Mouse (Mus musculus) neural tube, embryonic 13.5 days (tissue): ENCODE measurements at regions not wholly inside any gene's neighbourhood (a gene's known extent, or its start where the extent isn't known, plus 50 kb on each side); places are given as distances from the start of the nearest gene placed in this dataset.
A peak's percentile ranks its signal among the peaks of the same experiment; 100 is the strongest.

Experiments used
- ATAC-seq: fragments of 200-750 bp; cut with Nextera tagmentation; 2 replicates; pipeline ENCODE4 v1.8.0; 2017; ENCODE audit warnings: low read depth, mild to moderate bottlenecking, moderate TSS enrichment, moderate library complexity
- H3K27ac ChIP-seq: fragments of 300-500 bp; sonication (generic); replicated peaks from 2 replicates; pipeline ENCODE4 v1.5.1; 2015; ENCODE audit warnings: moderate library complexity, mild to moderate bottlenecking, inconsistent platforms
- H3K27me3 ChIP-seq: fragments of 300-500 bp; sonication (generic); 2 replicates; pipeline ENCODE4 v1.6.1; 2015; ENCODE audit warnings: mild to moderate bottlenecking, inconsistent platforms
- H3K36me3 ChIP-seq: fragments of 300-500 bp; sonication (generic); 2 replicates; pipeline ENCODE4 v1.6.1; 2015; ENCODE audit warnings: mild to moderate bottlenecking, inconsistent platforms
- H3K4me1 ChIP-seq: fragments of 300-500 bp; sonication (generic); replicated peaks from 2 replicates; pipeline ENCODE4 v1.6.1; 2015; ENCODE audit warnings: inconsistent platforms
- H3K4me2 ChIP-seq: fragments of 300-500 bp; sonication (generic); 2 replicates; pipeline ENCODE4 v1.6.1; 2015; ENCODE audit warnings: inconsistent platforms, mild to moderate bottlenecking, moderate library complexity
- H3K4me3 ChIP-seq: fragments of 300-500 bp; sonication (generic); 2 replicates; pipeline ENCODE4 v1.5.1; 2015; ENCODE audit warnings: mild to moderate bottlenecking, inconsistent platforms
- H3K9ac ChIP-seq: fragments of 300-500 bp; sonication (generic); 2 replicates; pipeline ENCODE4 v1.6.1; 2015; ENCODE audit warnings: moderate library complexity, mild to moderate bottlenecking, inconsistent platforms
- H3K9me3 ChIP-seq: fragments of 300-500 bp; sonication (generic); 2 replicates; pipeline ENCODE4 v1.6.1; 2016; ENCODE audit warnings: inconsistent platforms
- WGBS: fragments of 180-500 bp; shearing (Covaris S2); methylation state at CpG from one replicate; pipeline ENCODE4 v1.1.7; 2015; 5-methylcytosine and 5-hydroxymethylcytosine counted together

DNA sequence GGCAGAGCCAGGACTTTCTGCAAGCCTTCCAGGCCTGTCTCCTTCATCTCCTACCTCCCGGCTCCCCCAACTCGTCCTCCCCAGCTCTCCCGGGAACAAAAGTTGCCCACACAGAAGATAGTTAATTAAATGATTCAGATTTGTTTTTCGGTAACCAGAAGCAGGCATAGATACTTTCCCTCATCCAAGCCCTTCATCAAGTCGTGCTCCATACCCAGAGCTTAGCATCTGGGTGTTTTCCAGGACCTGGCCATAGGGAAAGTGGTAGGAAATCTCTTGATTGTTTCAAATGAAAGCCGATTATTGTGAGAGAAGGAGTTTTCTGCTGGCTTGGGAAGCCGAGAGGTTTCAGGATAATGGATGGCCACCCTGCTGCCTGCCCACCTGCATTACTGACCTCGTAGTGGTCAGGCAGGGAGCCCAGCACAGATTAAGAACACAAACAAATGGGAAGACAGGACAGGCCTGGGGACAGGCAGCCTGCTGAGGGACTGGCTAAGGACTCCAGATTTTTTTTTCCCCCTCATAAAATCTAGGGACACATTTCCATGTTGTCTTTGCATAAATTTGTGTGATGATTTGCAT is 142.2 kb upstream of the Cadm1 start:
- WGBS: 50% methylated on average over 8 of the region's 8 CpGs

DNA sequence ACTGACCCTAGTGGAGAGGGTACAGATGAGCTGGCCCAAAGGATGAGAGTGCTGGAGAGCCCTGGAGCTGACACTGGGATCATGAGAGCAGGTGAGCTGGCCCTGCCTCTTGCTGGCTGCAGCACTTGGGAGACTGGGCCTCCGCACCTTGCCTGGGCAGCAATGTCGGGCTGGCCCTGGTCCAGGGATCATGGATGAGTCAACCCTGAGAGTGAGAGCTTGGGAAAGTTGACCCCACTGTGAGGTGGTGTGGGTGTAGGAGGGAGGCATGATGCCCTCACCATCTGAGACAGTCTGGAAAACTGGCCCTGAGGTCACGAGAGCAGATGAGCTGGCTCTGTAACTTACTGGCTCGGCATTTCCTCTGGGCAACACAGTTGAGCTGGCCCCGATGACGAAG is 140.1 kb upstream of the Cadm1 start:
- no peak overlapping the region for H3K9ac ChIP-seq
- no peak overlapping the region for H3K4me3 ChIP-seq
- peaks cover 5% of the 10 kb centered on the region; the same call in 1 of the 2 replicates for H3K27me3 ChIP-seq
- WGBS: 94% methylated on average over 6 of the region's 6 CpGs
- H3K4me1 ChIP-seq: peaks cover 30% of the 10 kb centered on the region
- H3K9me3 ChIP-seq: no peaks in the 10 kb centered on the region
- ATAC-seq: no peak
- H3K4me2 ChIP-seq: no peak overlapping the region
- no peaks in the 10 kb centered on the region for H3K36me3 ChIP-seq
- H3K27ac ChIP-seq: no peak overlapping the region

More for the DNA sequence above, 142.2 kb upstream of the Cadm1 start:
- no peak overlapping the region for H3K27ac ChIP-seq
- no peak overlapping the region for H3K4me2 ChIP-seq
- H3K27me3 ChIP-seq: peaks cover 5% of the 10 kb centered on the region; the same call in 1 of the 2 replicates
- no peaks in the 10 kb centered on the region for H3K9me3 ChIP-seq
- H3K36me3 ChIP-seq: no peaks in the 10 kb centered on the region
- peaks cover 43% of the 10 kb centered on the region for H3K4me1 ChIP-seq
- no peak overlapping the region for H3K4me3 ChIP-seq
- ATAC-seq: no peak
- H3K9ac ChIP-seq: no peak overlapping the region

DNA sequence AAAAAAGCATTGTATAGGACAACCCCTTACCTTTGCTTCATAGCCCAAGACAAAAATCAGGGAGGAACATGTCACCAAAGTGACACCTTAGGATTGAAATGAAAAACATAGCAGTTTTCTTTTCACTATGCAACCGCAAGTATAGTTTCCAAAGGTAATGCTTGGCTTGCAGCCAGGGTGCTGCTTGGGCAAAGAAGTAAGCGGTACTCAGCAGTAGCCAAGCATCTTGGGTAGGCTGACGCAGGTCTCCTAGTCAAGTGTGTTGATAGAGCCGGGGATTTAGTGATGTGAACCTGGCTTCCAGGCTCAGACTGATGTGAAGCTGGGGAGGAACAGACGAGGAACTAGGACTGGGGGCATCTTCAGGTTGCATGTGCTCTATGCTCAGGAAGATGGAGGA is 138.3 kb upstream of the Cadm1 start:
- Histone ChIP-seq H3K4me1 (peaks cover 14% of the 10 kb centered on the region), H3K36me3 (no peaks in the 10 kb centered on the region), H3K27me3 (peaks cover 5% of the 10 kb centered on the region; the same call in 1 of the 2 replicates), H3K4me2 (no peak overlapping the region), H3K9me3 (no peaks in the 10 kb centered on the region), H3K9ac (no peak overlapping the region), H3K4me3 (no peak overlapping the region), H3K27ac (no peak overlapping the region)
- no peak for ATAC-seq
- 84% methylated on average over 5 of the region's 5 CpGs for WGBS

DNA sequence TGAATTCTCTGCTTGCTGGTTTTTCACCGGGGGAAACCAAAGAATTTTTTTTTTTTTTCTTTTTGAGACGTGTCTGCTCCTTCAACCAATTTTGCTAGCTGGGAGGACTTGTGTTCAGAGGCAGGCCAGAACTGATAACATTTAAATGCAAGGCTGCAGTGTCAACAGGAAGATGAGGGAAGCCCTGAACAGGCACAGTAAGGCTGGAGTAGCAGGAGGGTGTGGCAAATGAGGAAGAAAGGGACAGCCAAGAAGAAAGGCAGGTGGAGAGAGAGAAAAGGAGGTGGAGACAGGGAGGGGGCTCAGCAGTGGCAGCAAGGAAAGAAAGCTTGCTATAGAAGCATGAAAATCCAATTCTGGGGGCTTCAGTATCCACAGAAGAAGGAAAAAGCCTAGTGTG is 130.4 kb upstream of the Cadm1 start:
- 10% methylated on average over 2 of the region's 2 CpGs for WGBS
- Histone ChIP-seq H3K27me3 (peaks cover 31% of the 10 kb centered on the region), H3K4me2 (no peak overlapping the region), H3K4me3 (no peak overlapping the region), H3K9me3 (no peaks in the 10 kb centered on the region), H3K9ac (no peak overlapping the region), H3K27ac (no peak overlapping the region), H3K4me1 (peaks cover 17% of the 10 kb centered on the region), H3K36me3 (no peaks in the 10 kb centered on the region)
- no peak for ATAC-seq

DNA sequence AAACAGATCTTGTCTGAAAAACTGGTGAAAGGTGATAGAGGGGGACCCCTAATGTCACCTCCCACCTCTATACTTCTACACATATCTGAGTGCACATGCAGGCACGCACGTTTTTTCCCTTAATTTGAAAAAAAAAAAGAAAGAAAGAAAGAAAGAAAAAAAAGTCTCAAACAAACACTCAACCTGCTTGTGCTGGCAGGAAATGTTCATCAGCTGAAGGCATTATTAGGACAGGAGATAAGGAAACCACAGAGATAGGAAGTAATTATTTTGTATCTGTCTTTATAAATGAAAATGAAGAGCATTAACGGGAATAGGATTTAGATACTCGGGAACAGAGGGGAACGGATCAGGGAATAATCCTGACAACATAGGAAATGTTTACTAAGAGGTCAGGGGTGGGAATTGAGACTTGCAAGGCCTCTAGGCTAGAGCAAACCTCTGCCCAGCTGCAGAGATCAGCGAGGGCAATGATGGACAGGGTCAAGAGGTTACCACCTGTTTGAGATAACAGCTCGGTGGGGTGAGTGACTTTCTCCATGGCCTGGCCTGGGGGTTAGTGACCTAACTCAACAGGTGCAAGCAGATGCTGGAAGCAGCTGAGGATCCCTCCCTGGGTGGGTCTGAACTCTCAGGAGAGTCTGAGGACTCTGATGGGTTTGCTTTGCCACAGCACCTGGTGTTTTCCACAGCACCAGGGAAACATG is 129.7 kb upstream of the Cadm1 start:
- Histone ChIP-seq H3K36me3 (no peaks in the 10 kb centered on the region), H3K27me3 (peaks cover 31% of the 10 kb centered on the region), H3K4me2 (no peak overlapping the region), H3K4me3 (no peak overlapping the region), H3K9ac (no peak overlapping the region), H3K4me1 (peaks cover 24% of the 10 kb centered on the region), H3K9me3 (no peaks in the 10 kb centered on the region), H3K27ac (no peak overlapping the region)
- 53% methylated on average over 7 of the region's 7 CpGs for WGBS
- no peak for ATAC-seq

DNA sequence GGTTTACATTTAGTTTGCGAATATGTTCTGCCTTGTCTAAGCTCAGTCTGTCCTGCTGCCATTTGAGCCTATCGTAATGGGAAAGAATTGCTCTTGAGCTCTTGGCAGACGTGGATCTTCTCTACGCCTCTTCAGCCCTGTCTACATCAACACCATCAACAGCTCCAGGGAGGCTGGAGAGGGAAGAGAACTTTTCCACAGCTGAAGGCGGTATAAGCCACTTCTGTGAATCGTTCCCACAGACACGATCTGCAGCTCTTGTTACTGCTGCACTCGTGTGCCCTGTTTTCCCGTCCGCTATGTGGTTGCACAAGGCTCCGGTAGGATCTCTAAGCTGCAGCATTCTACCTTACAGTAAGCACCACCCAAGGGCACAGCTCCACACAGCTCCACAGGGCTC is 128.5 kb upstream of the Cadm1 start:
- no peak overlapping the region for H3K9ac ChIP-seq
- H3K36me3 ChIP-seq: no peaks in the 10 kb centered on the region
- no peak overlapping the region for H3K4me2 ChIP-seq
- 90% methylated on average over 11 of the region's 11 CpGs for WGBS
- no peak for ATAC-seq
- no peak overlapping the region for H3K4me3 ChIP-seq
- peaks cover 31% of the 10 kb centered on the region for H3K27me3 ChIP-seq
- H3K27ac ChIP-seq: no peak overlapping the region
- H3K9me3 ChIP-seq: no peaks in the 10 kb centered on the region
- H3K4me1 ChIP-seq: peaks cover 36% of the 10 kb centered on the region

DNA sequence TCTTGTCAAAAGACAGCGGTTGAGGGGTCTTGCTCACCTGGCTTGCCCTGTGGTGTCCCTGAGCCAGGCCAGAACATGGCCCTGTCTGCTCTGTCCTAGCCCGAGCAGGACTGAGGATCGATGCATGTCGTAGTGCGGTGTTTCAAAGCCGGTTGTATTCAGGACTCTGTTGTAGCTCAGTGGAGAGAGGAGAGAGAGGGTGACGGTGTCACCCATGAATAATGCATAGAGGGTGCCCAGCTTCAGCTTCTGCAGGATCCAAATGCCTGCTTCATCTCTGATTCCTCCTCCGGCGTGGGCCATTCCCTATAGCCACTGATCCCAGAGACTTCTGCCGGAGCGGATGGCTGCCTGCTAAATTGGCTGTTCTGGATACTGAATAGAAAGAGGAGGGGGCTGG is 126.7 kb upstream of the Cadm1 start:
- 48% methylated on average over 11 of the region's 11 CpGs for WGBS
- no peaks in the 10 kb centered on the region for H3K36me3 ChIP-seq
- no peak for ATAC-seq

DNA sequence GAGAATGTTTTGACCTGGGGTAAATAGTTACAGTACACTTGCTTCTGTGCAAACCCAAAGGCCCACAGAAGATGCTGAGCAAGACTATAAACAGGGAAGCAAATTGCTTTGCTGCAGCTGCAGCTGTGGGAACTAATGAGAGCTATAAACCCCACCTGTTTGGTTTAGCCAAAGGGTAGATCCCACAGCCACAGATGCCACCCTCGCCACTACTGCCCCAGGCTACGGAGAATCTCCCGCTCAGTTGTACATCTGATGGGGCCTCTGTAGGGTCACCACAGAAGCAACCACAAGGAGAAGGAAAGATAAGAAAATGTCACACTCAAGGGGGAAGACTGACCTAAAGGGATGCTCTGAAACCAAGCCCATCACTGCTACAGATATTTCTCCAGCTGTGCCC is 125.2 kb upstream of the Cadm1 start:
- Histone ChIP-seq H3K4me3 (no peak overlapping the region), H3K9ac (no peak overlapping the region), H3K27me3 (peaks cover 41% of the 10 kb centered on the region), H3K27ac (0 out of 2 replicates have a peak overlapping the region, but pooled peaks have one; percentile 13), H3K36me3 (no peaks in the 10 kb centered on the region), H3K9me3 (no peaks in the 10 kb centered on the region), H3K4me2 (no peak overlapping the region), H3K4me1 (peaks cover 52% of the 10 kb centered on the region)
- peak; percentile 14; the same call in 1 of the 2 replicates for ATAC-seq
- WGBS: 17% methylated on average over 3 of the region's 3 CpGs

More for the DNA sequence above, 126.7 kb upstream of the Cadm1 start:
- Histone ChIP-seq H3K27ac (no peak overlapping the region), H3K27me3 (peaks cover 36% of the 10 kb centered on the region), H3K9ac (no peak overlapping the region), H3K4me3 (no peak overlapping the region), H3K4me1 (peaks cover 51% of the 10 kb centered on the region), H3K4me2 (no peak overlapping the region), H3K9me3 (no peaks in the 10 kb centered on the region)

DNA sequence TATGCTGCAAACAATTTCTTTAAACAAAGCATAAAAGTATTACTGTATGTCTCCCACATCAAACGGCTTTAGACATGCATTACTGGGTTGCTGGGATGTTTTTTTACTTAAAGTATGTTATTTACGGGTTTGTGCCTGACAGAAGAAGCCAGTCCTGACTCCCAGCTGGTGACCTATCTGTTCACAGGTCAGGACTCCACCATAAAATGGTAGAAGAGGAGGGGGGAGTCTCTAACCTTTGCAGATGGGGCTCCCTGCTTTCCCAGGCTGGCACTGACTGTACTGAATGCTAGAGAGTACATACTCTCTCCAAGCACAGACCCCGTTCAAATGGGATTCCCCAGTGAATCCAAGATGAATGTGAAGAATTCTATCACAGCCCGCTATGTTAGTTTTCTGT is 124.4 kb upstream of the Cadm1 start:
- no peak overlapping the region for H3K27ac ChIP-seq
- ATAC-seq: no peak
- H3K9me3 ChIP-seq: no peaks in the 10 kb centered on the region
- H3K4me2 ChIP-seq: no peak overlapping the region
- H3K27me3 ChIP-seq: peaks cover 44% of the 10 kb centered on the region
- H3K36me3 ChIP-seq: no peaks in the 10 kb centered on the region
- H3K9ac ChIP-seq: no peak overlapping the region
- 30% methylated on average over 4 of the region's 4 CpGs for WGBS
- no peak overlapping the region for H3K4me3 ChIP-seq
- H3K4me1 ChIP-seq: peaks cover 52% of the 10 kb centered on the region

DNA sequence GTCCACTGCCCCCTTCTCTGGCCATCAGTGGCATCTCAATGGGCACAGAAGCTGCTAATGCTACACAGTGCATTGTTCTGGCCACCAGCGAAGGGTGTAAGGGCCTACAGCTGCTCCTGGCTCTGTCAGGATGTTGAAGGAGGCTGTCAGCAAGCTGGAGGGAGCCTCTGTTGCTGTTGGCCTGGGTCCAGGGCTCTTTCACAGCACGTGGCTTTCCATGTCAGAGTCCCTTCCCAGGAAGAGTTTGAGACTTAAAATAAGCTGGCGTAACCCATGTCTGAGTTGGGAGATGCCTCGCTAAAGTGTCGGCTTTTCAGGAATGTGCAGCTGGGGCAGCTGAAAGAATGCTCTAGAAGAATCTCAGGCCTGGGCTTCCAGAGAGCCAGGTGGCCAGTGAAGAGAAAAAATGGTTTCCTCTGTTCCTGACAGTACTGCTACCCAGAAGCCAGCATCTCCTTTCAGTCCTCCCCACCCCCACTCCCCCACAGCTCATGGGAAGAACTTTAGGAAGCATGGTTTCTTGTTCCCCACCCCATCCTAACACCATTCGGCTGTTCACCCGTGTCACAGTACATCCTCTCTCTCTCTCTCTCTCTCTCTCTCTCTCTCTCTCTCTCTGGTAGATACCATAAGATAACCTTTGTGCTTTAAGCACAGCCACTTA is 122.8 kb upstream of the Cadm1 start:
- H3K9ac ChIP-seq: no peak overlapping the region
- peak overlapping the region; percentile 50 for H3K27ac ChIP-seq
- peaks cover 52% of the 10 kb centered on the region for H3K4me1 ChIP-seq
- no peak overlapping the region for H3K4me2 ChIP-seq
- WGBS: 37% methylated on average over 7 of the region's 7 CpGs
- peak; percentile 77 for ATAC-seq
- H3K9me3 ChIP-seq: no peaks in the 10 kb centered on the region
- H3K36me3 ChIP-seq: no peaks in the 10 kb centered on the region
- peaks cover 47% of the 10 kb centered on the region for H3K27me3 ChIP-seq
- H3K4me3 ChIP-seq: no peak overlapping the region

DNA sequence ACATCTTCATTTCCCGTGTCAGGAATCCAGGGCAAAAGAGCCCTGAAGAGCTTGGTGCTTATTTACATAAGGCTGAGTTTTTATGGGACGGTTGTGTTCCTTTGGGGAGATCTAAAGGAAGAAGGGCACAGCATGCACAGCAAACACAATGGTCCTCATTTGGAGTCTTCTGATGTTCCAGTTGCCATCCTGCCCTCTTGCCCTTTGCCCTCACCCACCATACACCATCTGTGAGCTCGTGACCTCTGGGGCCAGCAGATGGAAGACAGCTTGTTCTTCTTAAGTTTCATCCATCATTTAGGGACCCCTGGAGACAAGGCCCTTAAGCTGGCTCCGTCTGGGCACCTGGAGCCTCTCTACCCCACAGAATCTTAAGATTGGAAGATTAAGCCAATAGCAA is 121.9 kb upstream of the Cadm1 start:
- no peak overlapping the region; the same call in 1 of the 2 replicates for H3K27ac ChIP-seq
- peaks cover 40% of the 10 kb centered on the region for H3K27me3 ChIP-seq
- H3K4me3 ChIP-seq: no peak overlapping the region
- no peaks in the 10 kb centered on the region for H3K36me3 ChIP-seq
- no peak for ATAC-seq
- H3K4me2 ChIP-seq: no peak overlapping the region
- 13% methylated on average over 4 of the region's 4 CpGs for WGBS
- H3K9ac ChIP-seq: no peak overlapping the region
- peaks cover 50% of the 10 kb centered on the region for H3K4me1 ChIP-seq
- H3K9me3 ChIP-seq: no peaks in the 10 kb centered on the region

DNA sequence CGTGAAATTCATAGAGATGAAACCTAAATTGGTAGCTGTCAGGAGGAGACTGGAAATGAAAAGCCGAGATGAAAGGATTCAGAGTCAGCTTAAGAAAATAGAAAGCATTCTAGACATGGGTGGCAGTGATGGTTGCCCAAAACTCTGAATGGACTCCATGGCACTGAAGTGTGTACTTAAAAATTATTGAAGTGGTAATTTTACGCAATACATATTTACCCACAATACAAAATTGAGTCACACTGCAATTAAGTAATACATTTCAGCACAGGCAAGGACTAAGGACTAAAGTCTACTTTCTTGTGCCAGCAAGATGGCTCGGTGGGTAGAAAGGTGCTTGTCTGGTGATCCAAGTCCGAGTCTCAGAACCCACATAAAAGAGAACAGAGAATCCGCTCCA is 120.4 kb upstream of the Cadm1 start:
- Histone ChIP-seq H3K9me3 (no peaks in the 10 kb centered on the region), H3K27ac (no peak overlapping the region), H3K4me2 (no peak overlapping the region), H3K36me3 (no peaks in the 10 kb centered on the region), H3K9ac (no peak overlapping the region), H3K4me3 (no peak overlapping the region), H3K4me1 (peaks cover 35% of the 10 kb centered on the region), H3K27me3 (peaks cover 36% of the 10 kb centered on the region)
- 88% methylated on average over 6 of the region's 6 CpGs for WGBS
- ATAC-seq: no peak
